In the genomic region with DNA sequence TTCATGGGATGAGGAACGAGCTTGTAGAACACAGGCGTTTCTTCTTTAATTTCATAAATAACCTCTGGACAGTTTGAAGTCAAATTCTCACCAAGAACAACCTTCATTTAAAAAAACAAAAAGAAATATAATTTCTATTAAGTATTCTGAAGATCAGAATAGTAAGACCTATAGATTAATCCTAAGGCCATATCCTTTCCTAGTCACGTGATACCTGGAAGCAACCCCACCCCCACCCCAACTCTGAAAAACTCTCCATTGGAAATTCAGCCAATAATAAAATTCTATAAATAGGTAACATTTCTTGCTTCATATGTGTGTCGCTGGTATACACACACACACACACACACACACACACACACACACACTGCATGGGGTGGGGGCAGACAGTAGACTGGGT, we compare ENCODE assay signal across 26 mouse cellular contexts. TPM values are rescaled to one million over a fixed set of nuclear protein-coding genes. Genes with fewer than 3 reads are reported as not detected.
A peak's percentile ranks its signal among the peaks of the same experiment; 100 is the strongest.
DNase-seq lines count a peak whose midpoint lies in the region; ATAC-seq and TF ChIP-seq lines count a peak whose summit lies in the region.
"Had no signal": no experiment of that assay in that cellular context is flagged by ENCODE, and none has a peak within 500 bp of the region (broad histone marks: within the 10 kb centered on the region; RNA-seq: fewer than 3 reads in every experiment).

No protein-coding gene starts in this region.

- no peak for DNase-seq in liver, postnatal 0 days
- DNase-seq in liver = no peak
- DNase-seq in urinary bladder, postnatal 36 days (ENCODE audit: low spot score in 2 of 2) = no peak
- DNase-seq: adrenal gland, adult 8-10 months; adrenal gland, postnatal 14 days; adrenal gland, postnatal 36 days; B cell, adult 2 months; cerebellum, adult 11-12 months; cerebellum, adult 2 months; cerebellum, adult 9-11 months; cerebellum, postnatal 14 days; cerebellum, postnatal 36 days; embryo, embryonic 11 days had no signal

- no peak overlapping the region for H3K4me2 ChIP-seq in liver, embryonic 12.5 days
- no peak overlapping the region for H3K4me2 ChIP-seq in liver, postnatal 0 days (ENCODE audit: low read depth, low read length)
- H3K4me2 ChIP-seq in liver, embryonic 15.5 days = no peak overlapping the region
- H3K4me2 ChIP-seq in liver, embryonic 16.5 days (ENCODE audit: low read depth, low read length) = no peak overlapping the region
- H3K4me2 ChIP-seq: embryonic facial prominence, embryonic 13.5 days; embryonic facial prominence, embryonic 15.5 days; forebrain, embryonic 12.5 days had no signal

- no peak for TF ChIP-seq CTCF in liver, postnatal 0 days (IDR thresholded peaks at IDR 0.05; ENCODE audit: low read depth)

- no peak for ATAC-seq in liver, embryonic 12.5 days
- ATAC-seq in liver, postnatal 0 days = no peak
- ATAC-seq in liver, embryonic 15.5 days (ENCODE audit: insufficient read depth) = no peak
- no peak for ATAC-seq in liver, embryonic 16.5 days (ENCODE audit: low read depth)
- ATAC-seq: activated CD4-positive, CD25-positive, alpha-beta regulatory T cell, adult 4 months; CD4-positive, CD25-positive, alpha-beta regulatory T cell, adult 4 months; forebrain, embryonic 14.5 days; forebrain, embryonic 16.5 days; Patski had no signal

- no peak overlapping the region for H3K4me3 ChIP-seq in liver, embryonic 12.5 days
- no peak overlapping the region for H3K4me3 ChIP-seq in liver, postnatal 0 days (ENCODE audit: low read depth, low read length)
- H3K4me3 ChIP-seq in liver, embryonic 15.5 days (replicated peaks) = no peak overlapping the region
- no peak overlapping the region for H3K4me3 ChIP-seq in liver, embryonic 16.5 days (ENCODE audit: low read depth, low read length)
- H3K4me3 ChIP-seq: embryonic facial prominence, embryonic 13.5 days; embryonic facial prominence, embryonic 15.5 days; erythroblast, embryonic 14.5 days; forebrain, embryonic 10.5 days; forebrain, embryonic 12.5 days had no signal

- peak overlapping the region; percentile 86; the same call in 1 of the 2 replicates for H3K27ac ChIP-seq in liver, embryonic 12.5 days
- no peak overlapping the region for H3K27ac ChIP-seq in liver, postnatal 0 days (ENCODE audit: low read depth)
- peak overlapping the region; percentile 93 for H3K27ac ChIP-seq in liver, embryonic 15.5 days (replicated peaks)
- peak overlapping the region; percentile 21; the same call in 1 of the 2 replicates for H3K27ac ChIP-seq in liver, embryonic 16.5 days (ENCODE audit: low read length)
- H3K27ac ChIP-seq: embryonic facial prominence, embryonic 13.5 days; embryonic facial prominence, embryonic 15.5 days; forebrain, embryonic 10.5 days; forebrain, embryonic 12.5 days had no signal

- H3K27me3 ChIP-seq in liver, embryonic 12.5 days (replicated peaks) = no peaks in the 10 kb centered on the region
- H3K27me3 ChIP-seq in liver, postnatal 0 days (ENCODE audit: insufficient read depth, low read length) = no peaks in the 10 kb centered on the region
- no peaks in the 10 kb centered on the region for H3K27me3 ChIP-seq in liver, embryonic 15.5 days
- no peaks in the 10 kb centered on the region for H3K27me3 ChIP-seq in liver, embryonic 16.5 days (ENCODE audit: control insufficient read depth, insufficient read depth, low read depth, low read length)
- H3K27me3 ChIP-seq: embryonic facial prominence, embryonic 13.5 days; embryonic facial prominence, embryonic 15.5 days; forebrain, embryonic 12.5 days had no signal

- H3K9ac ChIP-seq in liver, embryonic 12.5 days = no peak overlapping the region
- no peak overlapping the region for H3K9ac ChIP-seq in liver, postnatal 0 days (replicated peaks)
- H3K9ac ChIP-seq in liver, embryonic 15.5 days = no peak overlapping the region
- no peak overlapping the region for H3K9ac ChIP-seq in liver, embryonic 16.5 days (ENCODE audit: low read depth, low read length)
- H3K9ac ChIP-seq: embryonic facial prominence, embryonic 13.5 days; embryonic facial prominence, embryonic 15.5 days; forebrain, embryonic 12.5 days had no signal

- H3K36me3 ChIP-seq in liver, embryonic 12.5 days = peaks cover 6% of the 10 kb centered on the region; the same call in 1 of the 2 replicates
- no peaks in the 10 kb centered on the region for H3K36me3 ChIP-seq in liver, postnatal 0 days (replicated peaks; ENCODE audit: insufficient read depth, low read length)
- H3K36me3 ChIP-seq in liver, embryonic 15.5 days (replicated peaks) = no peaks in the 10 kb centered on the region
- no peaks in the 10 kb centered on the region for H3K36me3 ChIP-seq in liver, embryonic 16.5 days (ENCODE audit: control insufficient read depth, insufficient read depth)
- H3K36me3 ChIP-seq: embryonic facial prominence, embryonic 13.5 days; embryonic facial prominence, embryonic 15.5 days; forebrain, embryonic 10.5 days; forebrain, embryonic 12.5 days had no signal

- no peaks in the 10 kb centered on the region for H3K9me3 ChIP-seq in liver, embryonic 12.5 days (replicated peaks)
- H3K9me3 ChIP-seq in liver, postnatal 0 days (ENCODE audit: low read length) = no peaks in the 10 kb centered on the region
- H3K9me3 ChIP-seq in liver, embryonic 15.5 days (replicated peaks) = no peaks in the 10 kb centered on the region
- H3K9me3 ChIP-seq in liver, embryonic 16.5 days (replicated peaks; ENCODE audit: control insufficient read depth, low read length) = no peaks in the 10 kb centered on the region
- H3K9me3 ChIP-seq: embryonic facial prominence, embryonic 13.5 days; embryonic facial prominence, embryonic 15.5 days; forebrain, embryonic 10.5 days; forebrain, embryonic 12.5 days had no signal

- TF ChIP-seq EP300 in liver, postnatal 0 days (IDR thresholded peaks at IDR 0.05; ENCODE audit: low read depth) = no peak

- 82% methylated on average over 4 of the region's 4 CpGs for WGBS in liver, embryonic 12.5 days (ENCODE audit: insufficient replicate concordance)
- 85% methylated on average over 4 of the region's 4 CpGs for WGBS in liver, postnatal 0 days (ENCODE audit: insufficient replicate concordance)
- 80% methylated on average over 4 of the region's 4 CpGs for WGBS in liver, embryonic 15.5 days (ENCODE audit: insufficient replicate concordance)
- 80% methylated on average over 4 of the region's 4 CpGs for WGBS in liver, embryonic 16.5 days (ENCODE audit: insufficient replicate concordance)

- peaks cover 51% of the 10 kb centered on the region for H3K4me1 ChIP-seq in liver, embryonic 12.5 days
- peaks cover 28% of the 10 kb centered on the region for H3K4me1 ChIP-seq in liver, postnatal 0 days (ENCODE audit: insufficient read depth)
- peaks cover 53% of the 10 kb centered on the region for H3K4me1 ChIP-seq in liver, embryonic 15.5 days (replicated peaks)
- peaks cover 35% of the 10 kb centered on the region for H3K4me1 ChIP-seq in liver, embryonic 16.5 days (ENCODE audit: control insufficient read depth, low read depth, low read length)
- H3K4me1 ChIP-seq: embryonic facial prominence, embryonic 15.5 days had no signal

RNA-seq across cellular contexts. Expression of gene Plxnc1, which starts 34.1 kb away (rescaled TPM):
- 3.9 and 4.4 TPM in 2 replicates for polyA plus RNA-seq in liver, embryonic 12.5 days (2016; fragmentation: Nextera tagmentation; extraction: Ambion mirVana)
- 2.7 and 2.8 TPM in 2 replicates for polyA plus RNA-seq in liver, postnatal 0 days (2015; fragmentation: Nextera tagmentation; extraction: Ambion mirVana)
- polyA plus RNA-seq in liver, embryonic 15.5 days (2015; fragmentation: Nextera tagmentation; extraction: Ambion mirVana) = 2.1 and 2.2 TPM in 2 replicates
- polyA plus RNA-seq in liver, embryonic 16.5 days (2015; fragmentation: Nextera tagmentation; extraction: Ambion mirVana) = 1.5 TPM in 2 replicates
